8 mouse cellular contexts compared by ENCODE assay signal in genomic region chr7:130719931-130720598, GRCm38 (mm10). TPM values are rescaled to one million over a fixed set of nuclear protein-coding genes. Genes with fewer than 3 reads are reported as not detected.
A peak's percentile ranks its signal among the peaks of the same experiment; 100 is the strongest.
DNase-seq lines count a peak whose midpoint lies in the region; ATAC-seq and TF ChIP-seq lines count a peak whose summit lies in the region.

No protein-coding gene starts in this region.

- H3K4me3 ChIP-seq in embryonic facial prominence, embryonic 15.5 days (replicated peaks), result no peak overlapping the region
- no peak overlapping the region for H3K4me3 ChIP-seq in intestine, embryonic 16.5 days (ENCODE audit: low read length)
- H3K4me3 ChIP-seq in midbrain, embryonic 12.5 days, result no peak overlapping the region

- H3K4me2 ChIP-seq in embryonic facial prominence, embryonic 15.5 days (replicated peaks), result no peak overlapping the region
- peak overlapping the region; percentile 34 for H3K4me2 ChIP-seq in intestine, embryonic 16.5 days (ENCODE audit: low read depth, low read length)
- peak overlapping the region; percentile 24 for H3K4me2 ChIP-seq in midbrain, embryonic 12.5 days (replicated peaks)

- peak overlapping the region; percentile 34; the same call in 1 of the 2 replicates for H3K27ac ChIP-seq in embryonic facial prominence, embryonic 15.5 days (replicated peaks)
- peak overlapping the region; percentile 71 for H3K27ac ChIP-seq in intestine, embryonic 16.5 days (ENCODE audit: low read length)
- H3K27ac ChIP-seq in midbrain, embryonic 12.5 days (replicated peaks), result peak overlapping the region; percentile 79

- no peak for ATAC-seq in embryonic facial prominence, embryonic 15.5 days (ENCODE audit: insufficient number of reproducible peaks, low FRiP score, low TSS enrichment, low read depth)
- peak; percentile 63 for ATAC-seq in intestine, embryonic 16.5 days
- no peak for ATAC-seq in midbrain, embryonic 12.5 days (ENCODE audit: low FRiP score, low read depth)
- ATAC-seq in CD4-positive, CD25-positive, alpha-beta regulatory T cell, adult 4 months, result no peak

- H3K9ac ChIP-seq in embryonic facial prominence, embryonic 15.5 days, result no peak overlapping the region
- H3K9ac ChIP-seq in intestine, embryonic 16.5 days (ENCODE audit: low read depth, low read length), result 0 out of 2 replicates have a peak overlapping the region, but pooled peaks have one; percentile 23
- peak overlapping the region; percentile 37; the same call in 1 of the 2 replicates for H3K9ac ChIP-seq in midbrain, embryonic 12.5 days (replicated peaks)

- H3K27me3 ChIP-seq in embryonic facial prominence, embryonic 15.5 days, result no peaks in the 10 kb centered on the region
- no peaks in the 10 kb centered on the region for H3K27me3 ChIP-seq in intestine, embryonic 16.5 days (replicated peaks; ENCODE audit: control insufficient read depth, insufficient read depth, low read length)
- no peaks in the 10 kb centered on the region for H3K27me3 ChIP-seq in midbrain, embryonic 12.5 days

- peak; percentile 63 for DNase-seq in brain, embryonic 14.5 days (ENCODE audit: low read depth)
- no peak for DNase-seq in testis, postnatal 10 days (ENCODE audit: low spot score)
- DNase-seq in spleen, postnatal 10 days (ENCODE audit: low spot score in 2 of 2), result no peak
- no peak for DNase-seq in cerebellum, adult 9-10 months

- no peaks in the 10 kb centered on the region for H3K9me3 ChIP-seq in embryonic facial prominence, embryonic 15.5 days (replicated peaks)
- H3K9me3 ChIP-seq in intestine, embryonic 16.5 days (ENCODE audit: control insufficient read depth, low read length), result no peaks in the 10 kb centered on the region
- no peaks in the 10 kb centered on the region for H3K9me3 ChIP-seq in midbrain, embryonic 12.5 days

- TF ChIP-seq POLR2A in brain, embryonic 14.5 days (IDR thresholded peaks at IDR 0.05; ENCODE audit: borderline replicate concordance, extremely low read depth, insufficient read depth, insufficient read length, poor library complexity, severe bottlenecking), result no peak

- TF ChIP-seq CTCF in brain, embryonic 14.5 days (IDR thresholded peaks at IDR 0.05; ENCODE audit: borderline replicate concordance, extremely low read depth, insufficient read depth, insufficient read length), result no peak

- peaks cover 16% of the 10 kb centered on the region for H3K36me3 ChIP-seq in embryonic facial prominence, embryonic 15.5 days
- H3K36me3 ChIP-seq in intestine, embryonic 16.5 days (ENCODE audit: control insufficient read depth, insufficient read depth, low read length), result no peaks in the 10 kb centered on the region; the same call in 1 of the 2 replicates
- peaks cover 40% of the 10 kb centered on the region for H3K36me3 ChIP-seq in midbrain, embryonic 12.5 days

- peaks cover 22% of the 10 kb centered on the region for H3K4me1 ChIP-seq in embryonic facial prominence, embryonic 15.5 days
- H3K4me1 ChIP-seq in intestine, embryonic 16.5 days (ENCODE audit: control insufficient read depth, insufficient read depth, low read length), result peaks cover 12% of the 10 kb centered on the region; the same call in 1 of the 2 replicates
- peaks cover 25% of the 10 kb centered on the region for H3K4me1 ChIP-seq in midbrain, embryonic 12.5 days

- WGBS in embryonic facial prominence, embryonic 15.5 days, result 30% methylated on average over 16 of the region's 16 CpGs
- 34% methylated on average over 16 of the region's 16 CpGs for WGBS in intestine, embryonic 16.5 days
- WGBS in midbrain, embryonic 12.5 days, result 5% methylated on average over 16 of the region's 16 CpGs

RNA-seq across cellular contexts. Expression of gene Btbd16, which starts 53.8 kb away (rescaled TPM):
- polyA plus RNA-seq in brain, embryonic 14.5 days (2012; rRNA removed), result not detected in 2 replicates
- polyA plus RNA-seq in embryonic facial prominence, embryonic 15.5 days (2015; fragmentation: Nextera tagmentation; extraction: Ambion mirVana), result not detected in 2 replicates
- polyA plus RNA-seq in intestine, embryonic 16.5 days (2015; fragmentation: Nextera tagmentation; extraction: Ambion mirVana), result 0.05 TPM in 1 of 2 replicates, not detected in the other
- polyA plus RNA-seq in midbrain, embryonic 12.5 days (2016; fragmentation: Nextera tagmentation; extraction: Ambion mirVana), result not detected in 2 replicates
- 1 to 10 TPM; 6.3 to 7.4 TPM for polyA plus RNA-seq in CD4-positive, CD25-positive, alpha-beta regulatory T cell, adult 4 months (2017; shearing (Covaris generic))
